Mouse (Mus musculus): ENCODE data around the gene Cib3.

Cib3 gene

GRCm38 (mm10) chr8:72212751-72213150, at the start of gene Cib3:
Gene Cib3 (minus strand): TSS chr8:72212837.
- in situ Hi-C loops (cut with MboI, MseI), result loop anchor here (5.0 kb wide), 1 partner anchor 35 kb away; no protein-coding TSS in a partner anchor

GRCm38 (mm10) chr8:72261872-72262271, 49.2 kb upstream of the Cib3 start:
- in situ Hi-C loops (cut with MboI, MseI), result loop anchor here (10.0 kb wide), 1 partner anchor 53 kb away; the partner anchor contains the start of gene Klf2

GRCm38 (mm10) chr8:72261431-72261830, 48.8 kb upstream of the Cib3 start:
- in situ Hi-C loops (cut with MboI, MseI), result loop anchor here (10.0 kb wide), 1 partner anchor 53 kb away; the partner anchor contains the start of gene Klf2

GRCm38 (mm10) chr8:72261019-72261418, 48.4 kb upstream of the Cib3 start:
- in situ Hi-C loops (cut with MboI, MseI), result loop anchor here (10.0 kb wide), 1 partner anchor 54 kb away; the partner anchor contains the start of gene Klf2

- in situ Hi-C loops (cut with MboI, MseI), result loop anchor here (10.0 kb wide), 1 partner anchor 54 kb away; the partner anchor contains the start of gene Klf2
Measured at GRCm38 (mm10) chr8:72260585-72260984, 47.9 kb upstream of the Cib3 start.

GRCm38 (mm10) chr8:72259862-72260261, 47.2 kb upstream of the Cib3 start:
- in situ Hi-C loops (cut with MboI, MseI), result loop anchor here (10.0 kb wide), 1 partner anchor 55 kb away; the partner anchor contains the start of gene Klf2

- in situ Hi-C loops (cut with MboI, MseI), result no loop called here
Measured at GRCm38 (mm10) chr8:72257902-72258238, 45.2 kb upstream of the Cib3 start.

GRCm38 (mm10) chr8:72257171-72257901, 44.7 kb upstream of the Cib3 start:
- in situ Hi-C loops (cut with MboI, MseI), result no loop called here

GRCm38 (mm10) chr8:72244610-72245009, 32.0 kb upstream of the Cib3 start:
- in situ Hi-C loops (cut with MboI, MseI), result loop anchor here (5.0 kb wide), 1 partner anchor 67 kb away; no protein-coding TSS in a partner anchor

GRCm38 (mm10) chr8:72242226-72242625, 29.6 kb upstream of the Cib3 start:
- in situ Hi-C loops (cut with MboI, MseI), result loop anchor here (5.0 kb wide), 1 partner anchor 65 kb away; no protein-coding TSS in a partner anchor

GRCm38 (mm10) chr8:72240951-72241350, 28.3 kb upstream of the Cib3 start:
- in situ Hi-C loops (cut with MboI, MseI), result loop anchor here (5.0 kb wide), 1 partner anchor 64 kb away; no protein-coding TSS in a partner anchor

- in situ Hi-C loops (cut with MboI, MseI), result loop anchor here (5.0 kb wide), 1 partner anchor 63 kb away; no protein-coding TSS in a partner anchor
Measured at GRCm38 (mm10) chr8:72240403-72240763, 27.7 kb upstream of the Cib3 start.

GRCm38 (mm10) chr8:72239499-72240402, 27.1 kb upstream of the Cib3 start, which contains the start of gene Ap1m1:
Gene Ap1m1 (plus strand): TSS chr8:72240018.
- in situ Hi-C loops (cut with MboI, MseI), result loop anchor here (5.0 kb wide), 1 partner anchor 62 kb away; no protein-coding TSS in a partner anchor

GRCm38 (mm10) chr8:72222656-72223055, 10.0 kb upstream of the Cib3 start:
- in situ Hi-C loops (cut with MboI, MseI), result no loop called here

- in situ Hi-C loops (cut with MboI, MseI), result no loop called here
Measured at GRCm38 (mm10) chr8:72220758-72221157, 8.1 kb upstream of the Cib3 start.

GRCm38 (mm10) chr8:72219541-72220363, 7.1 kb upstream of the Cib3 start, which contains the start of gene Fam32a:
Gene Fam32a (plus strand): TSS chr8:72219730.
- in situ Hi-C loops (cut with MboI, MseI), result no loop called here

GRCm38 (mm10) chr8:72218781-72219540, 6.3 kb upstream of the Cib3 start:
- in situ Hi-C loops (cut with MboI, MseI), result no loop called here

- in situ Hi-C loops (cut with MboI, MseI), result no loop called here
Measured at GRCm38 (mm10) chr8:72215871-72216270, 3.2 kb upstream of the Cib3 start.

- in situ Hi-C loops (cut with MboI, MseI), result no loop called here
Measured at GRCm38 (mm10) chr8:72215060-72215459, 2.4 kb upstream of the Cib3 start.

- in situ Hi-C loops (cut with MboI, MseI), result loop anchor here (5.0 kb wide), 1 partner anchor 36 kb away; no protein-coding TSS in a partner anchor
Measured at GRCm38 (mm10) chr8:72213536-72213935, 899 bp upstream of the Cib3 start, which contains the start of gene Gm11034. Gene Gm11034 (minus strand): TSS chr8:72213636.

All from T-helper 1 cell (primary cell).